18 mouse cellular contexts compared by ENCODE assay signal in genomic region chr6:3688087-3688642, GRCm38 (mm10).
"Had no signal": no experiment of that assay in that cellular context is flagged by ENCODE, and none has a peak within 500 bp of the region (broad histone marks: within the 10 kb centered on the region; RNA-seq: fewer than 3 reads in every experiment).

No protein-coding gene starts in this region.

- H3K4me2 ChIP-seq: limb, embryonic 12.5 days; limb, embryonic 15.5 days; liver, embryonic 11.5 days; lung, embryonic 15.5 days; neural tube, embryonic 13.5 days had no signal

- H3K9ac ChIP-seq: limb, embryonic 12.5 days; limb, embryonic 15.5 days; liver, embryonic 14.5 days; liver, postnatal 0 days; lung, embryonic 15.5 days; neural tube, embryonic 13.5 days had no signal

- H3K4me3 ChIP-seq: limb, embryonic 12.5 days; limb, embryonic 15.5 days; lung, embryonic 15.5 days; megakaryocyte, embryonic 14.5 days; neural tube, embryonic 13.5 days had no signal

- DNase-seq: kidney, adult 18-20 months; kidney, adult 9 months; kidney, postnatal 14 days; kidney, postnatal 4 days; left cerebral cortex, postnatal 4 days; liver, postnatal 0 days; lung, postnatal 10 days; lung, postnatal 36 days; thymus, adult 18-20 months; thymus, postnatal 36 days had no signal

- H3K27ac ChIP-seq: limb, embryonic 12.5 days; limb, embryonic 15.5 days; liver, embryonic 14.5 days; lung, embryonic 15.5 days; neural tube, embryonic 13.5 days had no signal

- H3K36me3 ChIP-seq: limb, embryonic 12.5 days; limb, embryonic 15.5 days; lung, embryonic 15.5 days; neural tube, embryonic 13.5 days had no signal

- H3K27me3 ChIP-seq: limb, embryonic 12.5 days; limb, embryonic 15.5 days; lung, embryonic 15.5 days; megakaryocyte, embryonic 14.5 days; neural tube, embryonic 13.5 days had no signal

- H3K9me3 ChIP-seq: limb, embryonic 12.5 days; limb, embryonic 15.5 days; lung, embryonic 15.5 days; neural tube, embryonic 13.5 days had no signal

- H3K4me1 ChIP-seq: limb, embryonic 12.5 days; limb, embryonic 15.5 days; lung, embryonic 15.5 days; megakaryocyte, embryonic 14.5 days; neural tube, embryonic 13.5 days had no signal

- ATAC-seq: intestine, embryonic 16.5 days; liver, postnatal 0 days had no signal
